Mouse (Mus musculus) liver, embryonic 14.5 days (tissue): ENCODE results near the gene Fam228a.

Experiments
- CTCF ChIP-seq: IDR thresholded peaks from 2 replicates; pipeline ENCODE4 v1.5.1; 2016; ENCODE audit warnings: antibody characterized with exemption, low read depth, control low read depth
- EP300 ChIP-seq: IDR thresholded peaks from 2 replicates; pipeline ENCODE4 v1.6.1; 2016; ENCODE audit warnings: antibody characterized with exemption, low read depth

- no peak for TF ChIP-seq EP300
- TF ChIP-seq CTCF = no peak
These were observed 73.1 kb downstream of the Fam228a start for GRCm38 (mm10) chr12:4664929-4665674.
